Mouse (Mus musculus) stomach, postnatal 0 days (tissue): ENCODE measurements around the gene Fyn.

Experiments used
- CTCF ChIP-seq: IDR thresholded peaks from 2 replicates; pipeline ENCODE4 v1.5.1; 2016; ENCODE audit warnings: antibody characterized with exemption, low read depth, mild to moderate bottlenecking, moderate library complexity
- EP300 ChIP-seq: optimal IDR thresholded peaks from 2 replicates; pipeline ENCODE3; 2016; ENCODE audit warnings: antibody characterized with exemption

GRCm38 (mm10) chr10:39562383-39562782 is 193.7 kb downstream of the Fyn start:
- no peak for TF ChIP-seq CTCF
- TF ChIP-seq EP300, result no peak
